8 mouse cellular contexts compared by ENCODE assay signal in genomic region chrX:140544737-140545136, GRCm38 (mm10). TPM values are rescaled to one million over a fixed set of nuclear protein-coding genes. Genes with fewer than 3 reads are reported as not detected.
DNase-seq lines count a peak whose midpoint lies in the region; ATAC-seq and TF ChIP-seq lines count a peak whose summit lies in the region.

No protein-coding gene starts in this region.

- no peak overlapping the region for H3K27ac ChIP-seq in layer of hippocampus, adult 2 months
- H3K27ac ChIP-seq in CH12.LX (ENCODE audit: insufficient read depth, low read depth) = no peak overlapping the region

- TF ChIP-seq RAD21 in CH12.LX (IDR thresholded peaks at IDR 0.05; ENCODE audit: low read depth, low read length) = peak; percentile 62

- H3K27me3 ChIP-seq in CH12.LX (replicated peaks) = no peaks in the 10 kb centered on the region

- dilution Hi-C loops in CH12.LX (cut with MboI; ENCODE audit: extremely low pct_ligation_motif_present, extremely low pct_unique_long_range_greater_than_20kb, low sequenced_read_pairs) = no loop called here

- peaks cover 3 to 49% of the 10 kb centered on the region in 2 experiments; a peak in 3 of 4 replicates for H3K4me1 ChIP-seq in CH12.LX (ENCODE audit: control insufficient read depth in 1 of 2, insufficient read depth in 2 of 2)

- no peaks in the 10 kb centered on the region for H3K9me3 ChIP-seq in CH12.LX (replicated peaks; ENCODE audit: low read length)

- H3K4me3 ChIP-seq in layer of hippocampus, adult 2 months = no peak overlapping the region; the same call in 1 of the 2 replicates
- no peak overlapping the region for H3K4me3 ChIP-seq in CH12.LX (replicated peaks in 1 of 3; ENCODE audit: low read depth in 2 of 3, low read length in 2 of 3, poor library complexity in 1 of 3)

- peak; percentile 83 for TF ChIP-seq CTCF in layer of hippocampus, adult 2 months (conservative IDR thresholded peaks at IDR 0.05)
- peak; percentile 24 to 82 for TF ChIP-seq CTCF in CH12.LX (conservative IDR thresholded peaks at IDR 0.05 in 1 of 2, IDR thresholded peaks at IDR 0.05 in 1 of 2; ENCODE audit: low read depth in 2 of 2, low read length in 2 of 2)

- intact Hi-C loops in left cerebral cortex, postnatal 4 days (cut with DNase I) = no loop called here

- DNase-seq in layer of hippocampus, adult 2 months (ENCODE audit: low spot score in 2 of 2) = peak; percentile 55 to 60
- DNase-seq in layer of hippocampus, adult 9-11 months = no peak
- DNase-seq in CH12.LX (ENCODE audit: extremely low read depth) = peak; percentile 86
- DNase-seq in T-cell, adult 2 months (ENCODE audit: low spot score) = peak; percentile 52
- peak; percentile 40 for DNase-seq in embryo, embryonic 11.5 days (ENCODE audit: low read depth, low spot score)
- peak; percentile 45 for DNase-seq in left cerebral cortex, postnatal 4 days
- DNase-seq in right cerebral cortex, postnatal 14 days = peak; percentile 64

- H3K4me2 ChIP-seq in CH12.LX (ENCODE audit: insufficient read depth, low read depth, poor library complexity, severe bottlenecking) = no peak overlapping the region

- TF ChIP-seq EP300 in CH12.LX (IDR thresholded peaks at IDR 0.05; ENCODE audit: low read length) = peak; percentile 28; the same call in 1 of the 2 replicates

- no peak for ATAC-seq in frontal cortex, adult (ENCODE audit: low TSS enrichment)

- H3K9ac ChIP-seq in CH12.LX (ENCODE audit: insufficient read depth, low read depth) = no peak overlapping the region

- H3K79me2 ChIP-seq in CH12.LX (replicated peaks; ENCODE audit: control insufficient read depth, extremely low read depth, insufficient read depth, poor library complexity, severe bottlenecking) = peaks cover 8% of the 10 kb centered on the region

- in situ Hi-C loops in CH12.LX (cut with MboI; ENCODE audit: low pct_ligation_motif_present, low pct_unique_long_range_greater_than_20kb, low sequenced_read_pairs) = no loop called here

- peaks cover 4 to 5% of the 10 kb centered on the region in 2 experiments for H3K36me3 ChIP-seq in CH12.LX (replicated peaks in 1 of 2; ENCODE audit: control insufficient read depth in 1 of 2, insufficient read depth in 1 of 2, low read length in 1 of 2)

- no peak for TF ChIP-seq POLR2A in CH12.LX (IDR thresholded peaks at IDR 0.05; ENCODE audit: low read depth, low read length)

TF ChIP-seq in CH12.LX, 34 proteins besides CTCF, POLR2A, EP300 and RAD21:
- TF ChIP-seq JUND (conservative IDR thresholded peaks at IDR 0.05; ENCODE audit: low read depth, low read length) (peak; percentile 82), ETS1 (conservative IDR thresholded peaks at IDR 0.05; ENCODE audit: low read depth, low read length) (no peak; the same call in 1 of the 2 replicates), KAT2A (IDR thresholded peaks at IDR 0.05; ENCODE audit: insufficient replicate concordance, low read length) (0 out of 2 replicates have a peak, but pooled peaks have one; percentile 10), NELFE (IDR thresholded peaks at IDR 0.05; ENCODE audit: low read depth, low read length) (no peak), USF2 (conservative IDR thresholded peaks at IDR 0.05; ENCODE audit: low read depth, low read length) (no peak), MXI1 (IDR thresholded peaks at IDR 0.05; ENCODE audit: low read depth, low read length) (peak; percentile 69; the same call in 1 of the 2 replicates), CHD2 (IDR thresholded peaks at IDR 0.05; ENCODE audit: low read length) (no peak), GABPA (IDR thresholded peaks at IDR 0.05; ENCODE audit: insufficient replicate concordance, low read depth, low read length) (no peak), MAZ (IDR thresholded peaks at IDR 0.05; ENCODE audit: low read depth, low read length) (0 out of 2 replicates have a peak, but pooled peaks have one; percentile 34), MEF2A (IDR thresholded peaks at IDR 0.05; ENCODE audit: borderline replicate concordance, low read depth, low read length) (0 out of 2 replicates have a peak, but pooled peaks have one; percentile 7), ZKSCAN1 (IDR thresholded peaks at IDR 0.05; ENCODE audit: borderline replicate concordance, low read depth, low read length) (no peak), RCOR1 (conservative IDR thresholded peaks at IDR 0.05; ENCODE audit: low read depth, low read length) (no peak), POLR2AphosphoS2 (IDR thresholded peaks at IDR 0.05; ENCODE audit: low read depth, low read length) (no peak), ZNF384 (IDR thresholded peaks at IDR 0.05; ENCODE audit: low read depth, low read length) (peak; percentile 22; the same call in 1 of the 2 replicates), ELF1 (IDR thresholded peaks at IDR 0.05; ENCODE audit: low read depth, low read length) (0 out of 2 replicates have a peak, but pooled peaks have one; percentile 20), TBP (conservative IDR thresholded peaks at IDR 0.05; ENCODE audit: low read depth, low read length) (0 out of 2 replicates have a peak, but pooled peaks have one; percentile 16), ZC3H11A (IDR thresholded peaks at IDR 0.05; ENCODE audit: low read depth, low read length) (peak; percentile 36; the same call in 1 of the 2 replicates), CHD1 (IDR thresholded peaks at IDR 0.05; ENCODE audit: low read depth, low read length) (no peak), BHLHE40 (IDR thresholded peaks at IDR 0.05; ENCODE audit: low read depth, low read length) (no peak), HCFC1 (IDR thresholded peaks at IDR 0.05; ENCODE audit: low read depth, low read length) (peak; percentile 54; the same call in 1 of the 2 replicates), TCF12 (IDR thresholded peaks at IDR 0.05; ENCODE audit: low read depth, low read length) (no peak), SIN3A (IDR thresholded peaks at IDR 0.05; ENCODE audit: low read length) (peak; percentile 70), ZMIZ1 (IDR thresholded peaks at IDR 0.05; ENCODE audit: low read depth, low read length) (no peak), SMC3 (IDR thresholded peaks at IDR 0.05; ENCODE audit: low read depth, low read length) (peak; percentile 92), USF1 (IDR thresholded peaks at IDR 0.05; ENCODE audit: low read depth, low read length) (no peak), MYC (IDR thresholded peaks at IDR 0.05; ENCODE audit: low read depth, low read length) (peak; percentile 97), NRF1 (IDR thresholded peaks at IDR 0.05; ENCODE audit: low read depth, low read length) (no peak), JUN (IDR thresholded peaks at IDR 0.05; ENCODE audit: insufficient read depth, low read depth, low read length) (peak; percentile 48; the same call in 1 of the 2 replicates), UBTF (IDR thresholded peaks at IDR 0.05; ENCODE audit: low read depth, low read length) (no peak), IRF4 (IDR thresholded peaks at IDR 0.05; ENCODE audit: low read depth, low read length) (peak; percentile 55), MAFK (IDR thresholded peaks at IDR 0.05; ENCODE audit: insufficient replicate concordance, low read length) (no peak), MAX (IDR thresholded peaks at IDR 0.05; ENCODE audit: low read length) (peak; percentile 87), PAX5 (IDR thresholded peaks at IDR 0.05; ENCODE audit: low read length) (no peak), E2F4 (IDR thresholded peaks at IDR 0.05; ENCODE audit: insufficient replicate concordance, low read depth, low read length) (no peak)

RNA-seq across cellular contexts. Expression of gene Tsc22d3, which starts 55.7 kb away (rescaled TPM):
- total RNA-seq in layer of hippocampus, adult 2 months (2021) = 100 to 1,000 TPM; 101 to 111 TPM
- total RNA-seq in CH12.LX (2012; rRNA removed) (6.9 and 15.2 TPM in 2 replicates), CH12.LX (2014; rRNA removed) (28.7 and 32.8 TPM in 2 replicates)
- 8.2 and 8.4 TPM in 2 replicates for polyA plus RNA-seq in CH12.LX (2012; ENCODE audit: insufficient read length, low read depth)
- 10 to 100 TPM; 49.2 to 53.1 TPM for total RNA-seq in left cerebral cortex, postnatal 4 days (2021)
